ENCODE assay signal across 13 mouse cellular contexts in the genomic region with DNA sequence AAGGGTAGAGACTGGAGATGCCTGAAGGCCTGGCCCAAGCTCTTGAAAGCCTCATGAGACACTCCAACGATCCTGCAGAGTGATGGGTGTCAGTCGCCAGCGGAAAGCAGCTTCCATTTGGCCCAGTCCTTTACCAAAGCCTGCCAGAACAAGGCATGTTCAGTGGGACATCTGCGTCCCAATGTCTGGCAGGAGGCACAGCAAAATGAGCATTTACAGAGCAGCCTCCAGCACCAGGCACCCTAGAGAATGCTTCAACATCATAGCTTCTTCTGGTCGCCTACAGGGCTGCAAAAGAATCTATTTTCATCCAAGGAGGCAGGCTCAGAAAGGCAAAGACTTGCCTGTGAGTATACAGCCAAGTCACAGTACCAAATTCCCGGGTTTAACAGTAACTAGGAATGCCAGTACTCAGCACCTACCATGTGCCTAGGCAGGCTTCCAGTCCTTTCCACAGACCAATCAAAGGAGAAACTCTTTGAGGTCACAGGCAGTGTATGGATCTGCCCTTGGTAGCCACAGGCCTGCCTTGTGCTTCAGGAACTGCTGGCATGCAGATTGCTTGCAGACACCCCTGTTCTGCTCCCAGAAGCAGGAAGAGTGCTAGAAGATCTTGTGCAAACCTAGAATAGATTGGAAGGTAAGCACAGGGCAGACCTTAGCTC. TPM values are rescaled to one million over a fixed set of nuclear protein-coding genes. Genes with fewer than 3 reads are reported as not detected.
A peak's percentile ranks its signal among the peaks of the same experiment; 100 is the strongest.
DNase-seq lines count a peak whose midpoint lies in the region.
"Had no signal": no experiment of that assay in that cellular context is flagged by ENCODE, and none has a peak within 500 bp of the region (broad histone marks: within the 10 kb centered on the region; RNA-seq: fewer than 3 reads in every experiment).

No protein-coding gene starts in this region.

- intact Hi-C loops in heart, postnatal 36 days (cut with DNase I), result no loop called here

- peak; percentile 9 to 11 for DNase-seq in heart, adult 18-20 months
- DNase-seq in heart, postnatal 36 days, result no peak
- peak; percentile 49 to 54 for DNase-seq in right cerebral cortex, adult 2 months (ENCODE audit: low spot score in 2 of 2)
- DNase-seq in right cerebral cortex, postnatal 14 days, result no peak
- DNase-seq in layer of hippocampus, postnatal 25 days (ENCODE audit: extremely low spot score in 1 of 2, low spot score in 1 of 2), result peak; percentile 21 to 36
- DNase-seq in urinary bladder, adult 2 months (ENCODE audit: low spot score), result no peak
- DNase-seq in thymus, adult 18-20 months, result no peak
- DNase-seq in adrenal gland, adult 2 months, result no peak
- DNase-seq: thymus, adult 2 months had no signal

RNA-seq across cellular contexts. Expression of a gene that starts 28.7 kb away (rescaled TPM):
- 1 to 10 TPM; 4.3 to 5.2 TPM for total RNA-seq in heart, adult 18-20 months (2021)
- total RNA-seq in heart, postnatal 36 days (2021), result 1 to 10 TPM; 1.3 to 1.7 TPM
- total RNA-seq in layer of hippocampus, postnatal 25 days (2021), result 100 to 1,000 TPM; 111 to 113 TPM
- 62.9 and 73.1 TPM in 2 replicates for polyA plus RNA-seq in urinary bladder, adult 2 months (2012; rRNA removed)
- 10 to 100 TPM in 1 of 2 experiments, 1 to 10 TPM in 1; 7.6 to 12.4 TPM for total RNA-seq in adrenal gland, adult 2 months (2021)
- 8.1 and 8.2 TPM in 2 replicates for polyA plus RNA-seq in adrenal gland, adult 2 months (2012; rRNA removed)
- total RNA-seq: monocyte, adult 5-6 weeks had no signal

RNA-seq across cellular contexts. Expression of a gene that starts 31.6 kb away (rescaled TPM):
- 10 to 100 TPM; 29.6 to 31.5 TPM for total RNA-seq in heart, adult 18-20 months (2021)
- 10 to 100 TPM; 31.5 to 32.8 TPM for total RNA-seq in heart, postnatal 36 days (2021)
- 10 to 100 TPM; 31.8 to 33.0 TPM for total RNA-seq in layer of hippocampus, postnatal 25 days (2021)
- 10.6 and 15.1 TPM in 2 replicates for polyA plus RNA-seq in urinary bladder, adult 2 months (2012; rRNA removed)
- total RNA-seq in adrenal gland, adult 2 months (2021), result 10 to 100 TPM; 38.7 to 47.7 TPM
- 17.1 and 17.8 TPM in 2 replicates for polyA plus RNA-seq in adrenal gland, adult 2 months (2012; rRNA removed)

RNA-seq across cellular contexts. Expression of a gene that starts 33.4 kb away (rescaled TPM):
- 10 to 100 TPM in 1 of 2 experiments, 1 to 10 TPM in 1; 9.9 to 15.3 TPM for total RNA-seq in heart, adult 18-20 months (2021)
- 10 to 100 TPM; 10.7 to 20.5 TPM for total RNA-seq in heart, postnatal 36 days (2021)
- total RNA-seq in layer of hippocampus, postnatal 25 days (2021), result 10 to 100 TPM in 1 of 2 experiments, 1 to 10 TPM in 1; 6.3 to 21.1 TPM
- not detected in 2 replicates for polyA plus RNA-seq in urinary bladder, adult 2 months (2012; rRNA removed)
- total RNA-seq in adrenal gland, adult 2 months (2021), result 10 to 100 TPM in 1 of 2 experiments, 1 to 10 TPM in 1; 6.8 to 20.2 TPM
- not detected in 2 replicates for polyA plus RNA-seq in adrenal gland, adult 2 months (2012; rRNA removed)
- total RNA-seq: monocyte, adult 5-6 weeks had no signal
- polyA plus RNA-seq: heart, postnatal 0 days; hindbrain, embryonic 16.5 days; liver, embryonic 14.5 days; thymus, adult 2 months had no signal

RNA-seq across cellular contexts. Expression of a gene that starts 52.7 kb away (rescaled TPM):
- total RNA-seq in heart, adult 18-20 months (2021), result 10 to 100 TPM; 89.9 to 95.5 TPM
- total RNA-seq in heart, postnatal 36 days (2021), result 10 to 100 TPM; 65.2 to 75.8 TPM
- 10 to 100 TPM; 91.2 to 93.1 TPM for total RNA-seq in layer of hippocampus, postnatal 25 days (2021)
- 211 and 346 TPM in 2 replicates for polyA plus RNA-seq in urinary bladder, adult 2 months (2012; rRNA removed)
- 100 to 1,000 TPM; 144 to 366 TPM for total RNA-seq in adrenal gland, adult 2 months (2021)
- polyA plus RNA-seq in adrenal gland, adult 2 months (2012; rRNA removed), result 159 and 166 TPM in 2 replicates

Comparison
In these comparisons a context has a peak if more than half of its experiments do, and no peak if none do; other contexts are left out.
1. DNase-seq: peak in heart, adult 18-20 months (2 of 2), right cerebral cortex, adult 2 months (2 of 2) and layer of hippocampus, postnatal 25 days (2 of 2); none in heart, postnatal 36 days (0 of 2), right cerebral cortex, postnatal 14 days (single experiment), urinary bladder, adult 2 months (single experiment), thymus, adult 18-20 months (0 of 2) and adrenal gland, adult 2 months (single experiment).
2. RNA of a gene that starts 28.7 kb away (total RNA-seq): 111 to 113 TPM in layer of hippocampus, postnatal 25 days; 7.6 to 12.4 TPM in adrenal gland, adult 2 months, 4.3 to 5.2 TPM in heart, adult 18-20 months and 1.3 to 1.7 TPM in heart, postnatal 36 days; every median in the first group is over 4 times any median in the second.